Mouse (Mus musculus) urinary bladder, postnatal 36 days (tissue): Measurements from ENCODE around the gene Gpat3.

Experiments used
- DNase-seq, 2 experiments: peaks; one replicate each; pipeline ENCODE4 v3.0.0; 2022; ENCODE audit warnings: low spot score in 2 of 2, mixed read lengths in 1 of 2

Gene Gpat3

DNA sequence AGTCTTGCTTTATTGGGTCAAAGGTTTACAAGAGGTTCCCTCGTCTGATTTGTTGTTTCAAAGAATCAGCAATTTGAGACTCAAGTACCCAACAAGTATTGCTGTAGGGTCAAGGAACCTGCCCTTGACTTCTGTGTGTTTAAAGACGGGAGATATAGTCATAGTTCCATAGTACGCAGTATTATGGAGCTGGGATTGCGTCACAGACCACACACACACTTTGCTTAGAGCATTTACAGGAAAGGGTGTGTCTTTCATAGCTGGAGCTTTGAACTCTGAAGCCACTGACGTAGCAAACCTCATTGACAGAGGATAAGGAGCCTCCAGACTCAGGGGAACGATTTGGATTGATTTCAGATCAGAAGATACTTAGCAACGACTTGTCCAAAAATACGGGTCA is 70.9 kb downstream of the Gpat3 start:
- DNase-seq = no peak

DNA sequence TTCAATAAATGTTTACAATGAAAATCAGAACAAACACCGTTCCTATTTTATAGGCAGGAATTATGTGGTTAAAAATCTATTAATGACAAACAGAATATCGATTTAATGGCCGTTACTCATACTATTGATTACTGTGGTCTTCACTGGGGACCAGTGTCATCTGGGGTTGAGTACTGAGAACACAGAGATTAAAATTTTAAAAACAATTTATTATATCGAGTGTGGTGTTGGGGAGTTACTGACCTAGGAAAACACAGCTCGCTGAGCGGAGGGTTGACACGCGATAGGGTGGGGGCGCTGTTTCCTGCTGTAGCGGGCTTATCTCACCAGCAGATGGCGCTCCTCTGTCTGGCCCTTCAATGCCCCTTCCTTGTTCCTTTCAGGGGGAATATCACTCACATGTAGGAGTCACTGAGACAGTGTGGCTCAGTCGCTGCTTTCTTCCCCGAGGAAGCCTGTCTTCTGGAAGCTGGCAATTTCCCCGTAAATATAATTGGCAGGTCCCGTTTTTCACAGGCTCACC is 71.8 kb downstream of the Gpat3 start:
- DNase-seq = peak; percentile 38 to 45

DNA sequence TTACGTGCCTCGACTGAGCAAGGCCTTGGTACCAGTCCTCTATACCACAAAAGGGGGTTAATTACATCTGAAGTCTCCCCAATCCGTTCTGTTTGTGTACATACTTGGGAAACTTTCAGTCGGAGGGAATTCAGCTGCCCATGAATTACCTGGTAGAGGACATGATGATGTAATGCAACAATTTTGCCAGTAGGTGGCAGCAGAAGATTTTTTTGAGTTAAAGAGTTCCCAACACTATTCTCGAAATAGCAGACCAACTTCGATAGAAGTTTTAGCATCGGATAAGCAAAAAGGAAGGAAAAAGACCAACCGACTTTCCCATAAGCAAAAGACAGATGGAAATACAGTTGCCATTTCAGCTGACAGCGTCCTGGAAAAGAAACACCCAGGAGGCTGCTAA is 73.6 kb downstream of the Gpat3 start:
- peak; percentile 12 to 16 for DNase-seq

DNA sequence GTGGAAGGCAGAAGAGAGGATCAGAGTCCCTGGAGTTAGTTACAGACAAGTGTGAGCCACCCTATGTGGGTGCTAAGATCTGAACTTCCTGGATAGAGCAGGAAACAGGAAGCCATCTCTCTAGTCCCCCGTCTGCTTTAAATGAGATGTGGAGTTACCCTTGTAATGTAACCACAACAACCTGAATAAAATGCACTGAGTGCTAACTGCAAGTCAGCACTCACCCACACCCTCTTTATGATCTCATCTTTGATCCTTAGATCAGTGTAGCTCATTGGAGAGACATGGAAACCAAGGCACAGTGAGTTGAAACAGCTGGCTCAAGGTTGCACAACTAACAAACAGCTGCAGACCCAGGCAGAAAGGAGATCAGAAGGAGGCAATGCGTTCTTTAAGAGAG is 84.2 kb downstream of the Gpat3 start:
- no peak for DNase-seq

DNA sequence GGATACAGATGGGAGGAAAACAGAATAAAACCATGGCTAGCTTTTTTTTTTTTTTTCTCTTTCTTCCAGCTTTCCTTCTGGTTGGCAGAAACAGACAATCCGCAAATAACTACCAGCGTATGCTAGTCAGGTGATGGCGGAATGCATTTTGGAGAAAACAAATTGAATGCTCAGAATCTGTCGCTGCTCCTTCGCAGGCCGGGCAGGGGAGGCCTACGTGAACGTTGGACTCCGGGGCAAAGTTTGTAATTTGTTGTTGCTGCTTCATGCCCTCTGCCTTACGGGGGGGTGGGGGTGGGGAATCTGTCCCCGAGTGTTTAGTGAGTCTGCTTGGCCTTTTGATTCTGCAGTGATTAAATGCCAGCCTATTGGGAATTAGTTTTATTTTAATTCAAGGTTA is 98.2 kb downstream of the Gpat3 start:
- DNase-seq = no peak

DNA sequence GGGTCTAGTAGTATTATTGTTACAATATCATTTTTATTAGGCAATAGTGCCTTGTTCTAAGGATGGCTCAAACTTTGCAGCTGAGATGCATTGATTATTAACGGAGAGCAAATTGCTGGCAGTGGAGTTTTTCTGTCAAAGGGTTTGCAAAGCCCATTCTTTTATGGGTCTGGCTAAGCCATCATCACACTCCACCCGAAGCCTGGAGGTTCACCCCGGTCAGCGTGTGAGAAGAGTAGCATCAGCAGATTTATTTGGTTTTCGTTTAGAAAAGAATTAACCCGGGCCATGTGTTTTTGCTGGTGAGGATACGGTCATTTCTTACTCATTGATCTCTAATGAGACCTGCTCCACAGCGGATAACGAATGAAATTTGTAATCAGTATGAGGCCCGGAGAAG is 99.8 kb downstream of the Gpat3 start:
- no peak for DNase-seq
